Mouse (Mus musculus): ENCODE measurements at regions not wholly inside any gene's neighbourhood (a gene's known extent, or its start where the extent isn't known, plus 50 kb on each side); places are given as distances from the start of the nearest gene placed in this dataset.

DNA sequence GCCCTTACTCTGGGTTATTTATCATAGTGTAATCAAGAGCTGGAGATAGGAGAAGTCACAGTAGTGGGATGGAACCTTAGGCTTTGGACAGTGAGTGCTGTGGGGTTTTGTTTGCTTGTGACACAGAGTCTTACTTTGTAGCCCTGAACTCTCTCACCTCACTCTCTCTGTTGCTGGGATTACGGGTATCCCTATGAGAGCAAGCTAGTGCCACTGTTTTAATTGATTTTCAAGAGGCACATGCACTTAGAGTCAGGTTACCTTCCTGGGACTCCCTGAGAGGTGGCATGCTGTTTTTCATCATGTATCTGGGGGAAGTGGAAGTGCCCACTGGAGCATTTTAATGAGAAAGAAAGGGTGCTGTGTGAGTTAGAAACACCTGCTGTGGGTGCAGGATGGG is 306.0 kb upstream of the Kazn start:
- H3K9ac ChIP-seq, result no peak overlapping the region
- WGBS (ENCODE audit: insufficient replicate concordance), result 23% methylated on average over 1 of the region's 1 CpGs
- no peaks in the 10 kb centered on the region for H3K9me3 ChIP-seq (replicated peaks)
- H3K27me3 ChIP-seq, result no peaks in the 10 kb centered on the region
- no peak for ATAC-seq (ENCODE audit: insufficient read depth)
- H3K4me3 ChIP-seq (replicated peaks), result no peak overlapping the region
- H3K27ac ChIP-seq (replicated peaks), result no peak overlapping the region
- H3K4me1 ChIP-seq (replicated peaks), result no peaks in the 10 kb centered on the region
- no peaks in the 10 kb centered on the region for H3K36me3 ChIP-seq (replicated peaks)
- no peak overlapping the region for H3K4me2 ChIP-seq

DNA sequence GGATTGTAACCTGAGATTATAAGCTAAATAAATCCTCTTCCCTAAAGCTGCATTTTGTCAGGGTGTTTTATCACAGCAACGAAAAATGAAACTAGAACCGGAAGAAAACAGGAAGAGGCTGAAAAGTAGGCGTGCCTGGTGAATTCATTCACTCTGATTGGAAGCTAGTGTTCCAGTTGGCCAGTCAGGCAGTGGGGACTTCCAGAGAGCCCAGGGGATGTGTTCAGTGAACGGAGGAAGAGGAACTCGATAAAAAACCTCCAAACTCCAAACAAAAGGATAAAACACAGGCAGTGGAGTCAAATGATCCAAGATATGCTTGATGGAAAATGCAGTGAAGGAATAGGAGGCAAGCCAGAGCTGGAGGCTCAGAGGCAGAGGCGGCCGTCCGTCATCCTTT is 305.5 kb upstream of the Kazn start:
- Histone ChIP-seq H3K27ac (replicated peaks) (no peak overlapping the region), H3K27me3 (no peaks in the 10 kb centered on the region), H3K9me3 (replicated peaks) (no peaks in the 10 kb centered on the region), H3K4me3 (replicated peaks) (no peak overlapping the region), H3K4me1 (replicated peaks) (no peaks in the 10 kb centered on the region), H3K4me2 (no peak overlapping the region), H3K9ac (no peak overlapping the region), H3K36me3 (replicated peaks) (no peaks in the 10 kb centered on the region)
- no peak for ATAC-seq (ENCODE audit: insufficient read depth)
- WGBS (ENCODE audit: insufficient replicate concordance), result 56% methylated on average over 8 of the region's 8 CpGs

DNA sequence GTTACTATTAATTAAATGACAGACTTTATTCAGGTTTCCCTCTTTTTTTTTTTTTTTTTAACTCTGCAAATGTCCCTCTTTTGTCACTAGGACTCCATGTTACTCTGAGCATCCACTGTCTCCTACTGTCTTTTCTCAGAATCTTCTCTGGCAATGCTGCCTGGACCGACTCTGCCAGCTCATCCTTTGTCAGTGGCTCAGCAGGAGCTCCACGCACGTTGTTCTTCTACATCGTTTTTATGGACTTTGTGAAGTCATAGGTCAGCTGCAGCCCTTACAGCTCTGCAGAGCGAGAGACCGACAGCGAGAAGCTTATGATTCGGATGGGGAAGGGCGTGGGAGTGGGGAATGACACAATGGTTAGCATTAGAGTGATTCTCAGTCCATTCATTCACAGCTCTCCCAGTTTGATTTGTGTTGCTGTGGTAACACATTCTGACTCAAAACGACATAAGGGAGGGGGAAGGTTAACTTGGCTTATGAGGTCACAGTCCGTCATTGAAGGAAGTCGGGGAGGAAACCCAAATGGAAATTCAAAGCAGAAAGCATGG is 300.1 kb upstream of the Kazn start:
- Histone ChIP-seq H3K4me1 (replicated peaks) (no peaks in the 10 kb centered on the region), H3K27me3 (no peaks in the 10 kb centered on the region), H3K9ac (no peak overlapping the region), H3K27ac (replicated peaks) (no peak overlapping the region), H3K9me3 (replicated peaks) (no peaks in the 10 kb centered on the region), H3K36me3 (replicated peaks) (no peaks in the 10 kb centered on the region), H3K4me3 (replicated peaks) (no peak overlapping the region), H3K4me2 (no peak overlapping the region)
- 58% methylated on average over 12 of the region's 12 CpGs for WGBS (ENCODE audit: insufficient replicate concordance)
- ATAC-seq (ENCODE audit: insufficient read depth), result no peak

DNA sequence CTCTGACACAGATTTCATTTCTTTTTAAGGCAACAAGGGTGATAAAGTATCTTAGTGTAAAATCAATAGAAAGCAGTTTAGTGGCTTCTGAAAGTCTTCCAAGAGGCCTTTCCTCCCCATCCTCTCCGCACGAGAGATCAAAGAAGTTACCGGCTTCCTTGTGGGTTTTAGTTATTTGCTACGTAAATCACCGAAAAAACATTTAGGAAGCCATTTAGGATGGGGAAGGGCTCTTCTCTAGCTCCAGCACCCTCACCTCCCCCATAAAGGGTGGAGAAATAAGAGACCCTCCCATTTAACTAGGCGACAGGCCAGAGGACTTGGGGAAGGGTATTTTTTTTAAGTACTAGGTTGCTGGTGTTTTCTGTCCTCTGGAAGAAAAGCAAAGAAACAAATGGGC is 287.9 kb upstream of the Kazn start:
- H3K9me3 ChIP-seq (replicated peaks), result no peaks in the 10 kb centered on the region
- H3K36me3 ChIP-seq (replicated peaks), result no peaks in the 10 kb centered on the region
- H3K4me1 ChIP-seq (replicated peaks), result no peaks in the 10 kb centered on the region
- 49% methylated on average over 6 of the region's 6 CpGs for WGBS (ENCODE audit: insufficient replicate concordance)
- no peak overlapping the region for H3K4me3 ChIP-seq (replicated peaks)
- H3K4me2 ChIP-seq, result no peak overlapping the region
- no peak for ATAC-seq (ENCODE audit: insufficient read depth)
- no peaks in the 10 kb centered on the region for H3K27me3 ChIP-seq
- no peak overlapping the region for H3K9ac ChIP-seq
- no peak overlapping the region for H3K27ac ChIP-seq (replicated peaks)

DNA sequence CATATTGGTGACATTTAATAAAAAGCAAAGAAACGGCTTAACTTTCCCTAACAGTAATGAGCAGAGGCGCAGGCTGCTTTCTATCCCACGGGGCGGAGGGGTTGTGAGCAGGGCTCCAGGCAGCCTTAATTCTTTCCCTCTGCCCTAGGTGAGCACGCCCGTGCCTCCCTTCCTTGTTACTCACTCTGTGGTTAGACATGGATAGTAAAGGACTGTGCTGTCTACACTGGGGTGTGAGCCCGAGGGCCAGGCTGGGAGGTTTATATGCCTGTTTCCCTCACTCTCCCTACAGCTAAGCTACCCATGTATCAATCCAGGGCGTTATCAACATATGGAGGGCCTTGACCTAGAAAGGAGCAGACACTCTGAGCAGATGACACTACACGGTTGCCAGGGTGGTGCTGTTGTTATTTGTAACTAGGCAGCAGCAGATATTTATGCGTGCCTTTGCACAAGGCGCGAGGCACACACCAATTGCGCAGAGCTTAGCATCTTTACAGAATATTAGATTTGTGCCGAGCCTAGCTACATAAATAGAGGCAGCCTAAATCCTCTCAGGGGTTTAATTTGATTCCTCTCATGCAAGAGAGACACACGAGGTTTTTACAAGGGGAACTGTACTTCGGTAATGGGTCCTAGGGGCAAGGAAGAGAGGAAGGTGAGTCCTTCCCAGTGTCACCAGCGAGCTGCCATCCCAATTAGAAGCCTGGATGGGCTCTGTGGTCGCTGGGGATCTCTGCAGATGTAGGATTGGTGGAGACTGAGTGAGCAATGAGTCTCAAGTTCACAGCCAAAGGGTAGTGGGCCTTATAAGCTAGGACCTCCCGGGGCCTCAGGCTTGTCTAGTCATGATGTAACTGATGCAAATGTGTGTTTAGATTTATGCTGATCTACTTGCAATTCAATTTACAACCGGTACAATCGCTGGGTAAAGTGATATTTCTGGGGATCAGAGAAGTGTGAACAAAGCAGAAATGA is 278.6 kb upstream of the Kazn start:
- WGBS (ENCODE audit: insufficient replicate concordance), result 61% methylated on average over 21 of the region's 21 CpGs
- ATAC-seq (ENCODE audit: insufficient read depth), result no peak
- no peaks in the 10 kb centered on the region for H3K27me3 ChIP-seq
- H3K4me1 ChIP-seq (replicated peaks), result no peaks in the 10 kb centered on the region
- H3K4me2 ChIP-seq, result no peak overlapping the region
- no peak overlapping the region for H3K9ac ChIP-seq
- H3K9me3 ChIP-seq (replicated peaks), result peaks cover 8% of the 10 kb centered on the region; the same call in 1 of the 2 replicates
- no peaks in the 10 kb centered on the region for H3K36me3 ChIP-seq (replicated peaks)
- H3K4me3 ChIP-seq (replicated peaks), result no peak overlapping the region
- H3K27ac ChIP-seq (replicated peaks), result no peak overlapping the region

DNA sequence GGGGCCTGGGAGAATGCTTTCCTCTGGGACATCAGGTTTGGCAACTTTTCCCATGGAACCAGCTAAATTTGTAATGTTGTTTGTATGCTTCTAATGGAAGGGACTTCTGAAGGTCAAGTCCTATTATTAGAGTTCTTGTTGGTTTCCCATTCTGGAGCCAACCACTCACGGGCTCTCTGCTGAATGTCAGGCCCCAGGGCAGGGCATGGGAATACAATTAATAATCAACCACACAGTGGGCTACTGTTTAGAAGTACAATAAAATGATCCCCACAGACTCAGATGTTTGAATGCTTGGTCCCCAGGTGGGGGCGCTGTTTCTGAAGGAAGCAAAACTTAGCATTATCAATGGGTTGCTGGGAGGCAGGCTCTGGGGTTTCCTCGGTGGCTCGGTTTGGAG is 275.6 kb upstream of the Kazn start:
- Histone ChIP-seq H3K27me3 (no peaks in the 10 kb centered on the region), H3K9ac (no peak overlapping the region), H3K4me3 (replicated peaks) (no peak overlapping the region), H3K4me2 (no peak overlapping the region), H3K36me3 (replicated peaks) (no peaks in the 10 kb centered on the region), H3K9me3 (replicated peaks) (peaks cover 8% of the 10 kb centered on the region; the same call in 1 of the 2 replicates), H3K27ac (replicated peaks) (no peak overlapping the region), H3K4me1 (replicated peaks) (no peaks in the 10 kb centered on the region)
- WGBS (ENCODE audit: insufficient replicate concordance), result 70% methylated on average over 4 of the region's 4 CpGs
- no peak for ATAC-seq (ENCODE audit: insufficient read depth)

DNA sequence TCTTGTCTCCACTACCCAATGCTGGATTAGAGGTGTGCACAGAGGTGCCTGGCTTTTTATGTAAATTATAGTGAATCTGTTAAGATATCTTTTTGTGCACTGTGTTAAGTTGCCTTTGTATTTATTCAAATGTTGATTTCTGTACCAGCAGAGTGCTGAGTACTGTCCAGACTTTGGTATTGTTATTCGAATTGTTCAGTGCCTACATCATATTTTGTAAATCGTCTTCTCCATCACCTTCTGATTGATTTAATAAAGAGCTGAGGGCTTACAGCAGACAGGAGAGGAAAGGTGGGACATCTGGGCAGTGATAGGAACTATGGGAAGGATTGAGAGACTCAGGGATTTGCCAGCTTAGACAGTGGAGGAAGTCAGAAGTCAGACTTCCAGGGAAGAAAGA is 270.2 kb upstream of the Kazn start:
- Histone ChIP-seq H3K27me3 (no peaks in the 10 kb centered on the region), H3K9ac (no peak overlapping the region), H3K9me3 (replicated peaks) (peaks cover 4% of the 10 kb centered on the region; the same call in 1 of the 2 replicates), H3K4me1 (replicated peaks) (no peaks in the 10 kb centered on the region), H3K36me3 (replicated peaks) (no peaks in the 10 kb centered on the region), H3K4me2 (no peak overlapping the region), H3K4me3 (replicated peaks) (no peak overlapping the region), H3K27ac (replicated peaks) (no peak overlapping the region)
- WGBS (ENCODE audit: insufficient replicate concordance), result 43% methylated on average over 2 of the region's 2 CpGs
- no peak for ATAC-seq (ENCODE audit: insufficient read depth)

DNA sequence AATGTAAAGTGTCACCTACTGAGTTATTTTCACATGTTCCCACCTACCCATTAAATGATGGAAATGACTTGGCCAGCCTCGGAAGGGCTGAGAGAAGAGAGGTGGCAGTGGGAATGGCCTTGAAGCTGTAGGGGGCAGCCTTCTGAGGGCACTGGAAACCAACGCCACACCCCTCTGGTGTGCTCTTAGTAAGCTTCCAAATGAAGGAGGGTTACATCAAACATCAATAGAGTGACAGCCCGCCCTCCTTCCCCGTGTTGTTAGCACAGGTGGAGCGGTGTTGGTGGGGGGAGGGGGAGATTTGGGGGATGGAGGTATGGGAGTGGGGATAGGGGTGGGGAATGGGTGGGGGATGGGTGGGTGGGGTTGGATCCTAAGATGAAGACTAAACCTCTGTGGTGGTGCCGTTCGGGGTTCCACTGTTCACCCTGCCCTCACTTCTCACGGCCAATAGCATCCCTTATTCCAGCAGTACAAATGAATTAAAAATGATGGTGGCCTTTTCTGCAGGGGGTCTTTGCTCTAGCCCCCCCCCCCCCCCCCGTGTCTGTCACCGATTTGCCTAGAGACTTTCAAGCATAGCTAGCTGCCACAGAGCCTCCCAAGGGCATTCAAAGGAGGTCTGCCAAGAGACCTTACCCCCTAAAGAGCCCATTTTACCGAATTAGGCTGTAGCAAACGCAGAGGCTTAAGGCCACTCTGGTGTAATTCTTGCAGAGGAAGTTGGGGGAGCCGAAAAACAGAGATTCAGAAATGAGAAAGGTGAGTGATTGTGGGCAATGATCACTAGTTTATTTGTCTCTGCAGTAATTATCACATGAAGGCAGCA is 267.4 kb upstream of the Kazn start:
- Histone ChIP-seq H3K9me3 (replicated peaks) (no peaks in the 10 kb centered on the region), H3K36me3 (replicated peaks) (no peaks in the 10 kb centered on the region), H3K4me3 (replicated peaks) (no peak overlapping the region), H3K27ac (replicated peaks) (no peak overlapping the region), H3K4me2 (no peak overlapping the region), H3K27me3 (no peaks in the 10 kb centered on the region), H3K9ac (no peak overlapping the region), H3K4me1 (replicated peaks) (no peaks in the 10 kb centered on the region)
- 7% methylated on average over 12 of the region's 13 CpGs for WGBS (ENCODE audit: insufficient replicate concordance)
- ATAC-seq (ENCODE audit: insufficient read depth), result no peak

DNA sequence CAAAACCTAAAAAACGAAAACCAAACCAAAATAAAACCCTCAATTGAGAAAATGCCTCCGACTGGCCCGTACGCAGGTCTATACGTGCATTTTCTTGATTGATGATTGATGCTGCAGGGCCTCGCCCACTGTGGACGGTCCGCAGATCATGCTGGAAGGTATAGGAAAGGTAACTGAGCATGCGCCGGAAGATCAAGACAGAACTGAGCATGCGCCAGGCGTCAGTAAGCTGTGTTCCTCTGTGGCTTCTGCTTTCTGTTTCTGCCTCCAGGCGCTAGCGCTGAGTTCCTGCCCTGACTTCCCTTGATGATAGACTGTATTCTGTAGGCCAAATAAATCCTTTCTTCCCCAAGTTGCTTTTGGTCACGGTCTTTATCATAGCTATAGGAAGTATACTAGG is 264.6 kb upstream of the Kazn start:
- H3K36me3 ChIP-seq (replicated peaks), result no peaks in the 10 kb centered on the region
- H3K4me3 ChIP-seq (replicated peaks), result no peak overlapping the region
- no peaks in the 10 kb centered on the region for H3K4me1 ChIP-seq (replicated peaks)
- no peaks in the 10 kb centered on the region for H3K9me3 ChIP-seq (replicated peaks)
- ATAC-seq (ENCODE audit: insufficient read depth), result no peak
- H3K27me3 ChIP-seq, result no peaks in the 10 kb centered on the region
- WGBS (ENCODE audit: insufficient replicate concordance), result 71% methylated on average over 15 of the region's 15 CpGs
- H3K4me2 ChIP-seq, result no peak overlapping the region
- H3K9ac ChIP-seq, result no peak overlapping the region
- no peak overlapping the region for H3K27ac ChIP-seq (replicated peaks)

DNA sequence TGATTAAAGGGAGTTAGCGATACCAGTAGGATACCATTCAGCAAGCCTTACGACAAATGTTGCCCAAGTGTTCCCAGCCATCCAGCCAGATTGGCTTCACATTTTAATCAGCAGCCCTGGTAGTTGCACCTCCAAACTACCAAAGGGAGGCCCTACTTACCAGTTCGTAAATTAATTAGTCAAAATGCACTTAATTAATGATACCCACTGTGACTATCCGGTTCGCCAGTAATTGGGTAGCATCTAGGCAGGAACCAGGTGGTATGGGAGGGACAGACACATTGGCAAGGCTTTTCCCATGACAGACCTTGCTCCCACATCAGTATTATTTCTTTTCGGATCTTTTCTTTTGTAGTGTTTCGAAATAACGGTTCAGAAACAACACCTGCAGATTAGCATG is 262.0 kb upstream of the Kazn start:
- no peak overlapping the region for H3K4me2 ChIP-seq
- WGBS (ENCODE audit: insufficient replicate concordance), result 62% methylated on average over 8 of the region's 8 CpGs
- no peak overlapping the region for H3K9ac ChIP-seq
- H3K27ac ChIP-seq (replicated peaks), result no peak overlapping the region
- H3K9me3 ChIP-seq (replicated peaks), result no peaks in the 10 kb centered on the region
- H3K4me1 ChIP-seq (replicated peaks), result no peaks in the 10 kb centered on the region
- ATAC-seq (ENCODE audit: insufficient read depth), result no peak
- H3K36me3 ChIP-seq (replicated peaks), result no peaks in the 10 kb centered on the region
- H3K27me3 ChIP-seq, result no peaks in the 10 kb centered on the region
- no peak overlapping the region for H3K4me3 ChIP-seq (replicated peaks)

DNA sequence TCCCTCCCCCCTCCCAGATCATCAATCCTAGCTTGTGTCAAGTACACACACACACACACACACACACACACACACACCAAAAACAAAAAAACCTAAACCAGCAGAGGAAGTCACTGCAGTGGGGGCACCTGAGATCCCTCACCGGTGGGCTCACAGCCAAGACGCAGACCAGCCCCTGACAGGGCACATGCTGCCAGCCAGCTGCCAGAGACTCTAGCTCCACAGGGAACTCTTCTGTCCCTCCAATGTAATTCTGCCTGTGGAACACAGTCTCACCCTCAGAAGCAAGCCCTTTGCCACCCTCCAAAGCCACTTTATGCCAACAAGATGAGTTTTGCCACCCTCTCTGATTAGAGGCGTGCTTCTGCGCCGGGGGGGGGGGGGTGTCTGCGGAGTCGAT is 261.3 kb upstream of the Kazn start:
- no peak for ATAC-seq (ENCODE audit: insufficient read depth)
- H3K4me1 ChIP-seq (replicated peaks), result no peaks in the 10 kb centered on the region
- H3K36me3 ChIP-seq (replicated peaks), result no peaks in the 10 kb centered on the region
- H3K4me3 ChIP-seq (replicated peaks), result no peak overlapping the region
- WGBS (ENCODE audit: insufficient replicate concordance), result 72% methylated on average over 7 of the region's 7 CpGs
- no peak overlapping the region for H3K9ac ChIP-seq
- H3K4me2 ChIP-seq, result no peak overlapping the region
- H3K27me3 ChIP-seq, result no peaks in the 10 kb centered on the region
- no peak overlapping the region for H3K27ac ChIP-seq (replicated peaks)
- H3K9me3 ChIP-seq (replicated peaks), result no peaks in the 10 kb centered on the region
